Comparison of ENCODE assay signal across 9 mouse cellular contexts in the genomic region with DNA sequence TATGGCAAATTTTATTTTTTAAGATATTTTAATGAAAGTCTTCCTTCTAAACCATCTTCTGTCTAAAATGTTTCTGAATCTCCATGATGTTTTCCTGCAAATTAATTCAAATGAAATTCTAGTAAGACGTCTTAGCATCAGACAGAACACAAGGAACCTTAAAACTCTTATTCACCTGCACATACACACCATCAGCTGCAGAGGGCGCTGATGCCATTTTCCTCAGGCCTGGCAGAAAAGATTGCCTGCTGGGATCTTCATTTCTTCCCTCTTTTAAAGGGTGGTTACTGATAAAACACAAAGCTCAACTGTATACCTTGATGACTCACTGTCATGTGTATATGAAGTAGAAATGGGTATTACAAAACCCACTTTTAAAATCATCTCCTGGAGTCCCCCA. TPM values are rescaled to one million over a fixed set of nuclear protein-coding genes. Genes with fewer than 3 reads are reported as not detected.
A peak's percentile ranks its signal among the peaks of the same experiment; 100 is the strongest.
DNase-seq lines count a peak whose midpoint lies in the region; ATAC-seq lines count a peak whose summit lies in the region.
"Had no signal": no experiment of that assay in that cellular context is flagged by ENCODE, and none has a peak within 500 bp of the region (broad histone marks: within the 10 kb centered on the region; RNA-seq: fewer than 3 reads in every experiment).

No protein-coding gene starts in this region.

- H3K4me3 ChIP-seq in kidney, embryonic 16.5 days (ENCODE audit: low read length): no peak overlapping the region
- H3K4me3 ChIP-seq: liver, embryonic 13.5 days had no signal

- ATAC-seq in CD4-positive, CD25-positive, alpha-beta regulatory T cell, adult 4 months: no peak
- ATAC-seq in kidney, embryonic 16.5 days (ENCODE audit: low FRiP score, low TSS enrichment): no peak
- peak; percentile 61; the same call in 1 of the 2 replicates for ATAC-seq in megakaryocyte progenitor cell, adult 5-6 weeks (replicated peaks; ENCODE audit: poor library complexity)

- H3K4me2 ChIP-seq in kidney, embryonic 16.5 days (replicated peaks; ENCODE audit: low read depth, low read length): no peak overlapping the region
- H3K4me2 ChIP-seq: liver, embryonic 13.5 days had no signal

- no peak overlapping the region for H3K9ac ChIP-seq in kidney, embryonic 16.5 days (replicated peaks; ENCODE audit: low read length)
- H3K9ac ChIP-seq: liver, embryonic 13.5 days had no signal

- H3K4me1 ChIP-seq in kidney, embryonic 16.5 days (ENCODE audit: insufficient read depth, low read length): no peaks in the 10 kb centered on the region; the same call in 1 of the 2 replicates

- peak; percentile 46 for DNase-seq in CD4-positive, CD25-positive, alpha-beta regulatory T cell, adult 2 months (ENCODE audit: low read depth, low spot score)
- DNase-seq in kidney, adult 18-20 months: peak; percentile 35
- DNase-seq in A20 (ENCODE audit: low read depth, low spot score): peak; percentile 55
- DNase-seq in embryo, embryonic 9.5 days (ENCODE audit: extremely low spot score): peak; percentile 45
- DNase-seq in natural killer cell, adult 2 months (ENCODE audit: low spot score in 2 of 2): no peak
- DNase-seq: liver, embryonic 13.5 days had no signal

- H3K36me3 ChIP-seq in kidney, embryonic 16.5 days (ENCODE audit: insufficient read depth, low read length): no peaks in the 10 kb centered on the region
- H3K36me3 ChIP-seq: liver, embryonic 13.5 days had no signal

- H3K27ac ChIP-seq in kidney, embryonic 16.5 days (ENCODE audit: low read length): no peak overlapping the region
- H3K27ac ChIP-seq: liver, embryonic 13.5 days had no signal

- 16% methylated on average over 2 of the region's 2 CpGs for WGBS in kidney, embryonic 16.5 days

- peaks cover 9% of the 10 kb centered on the region; the same call in 1 of the 2 replicates for H3K27me3 ChIP-seq in kidney, embryonic 16.5 days (ENCODE audit: insufficient read depth, low read length)

- H3K9me3 ChIP-seq in kidney, embryonic 16.5 days (ENCODE audit: low read length): no peaks in the 10 kb centered on the region
- H3K9me3 ChIP-seq: liver, embryonic 13.5 days had no signal

RNA-seq across cellular contexts. Expression of a gene that starts 4.7 kb away (rescaled TPM):
- polyA plus RNA-seq in CD4-positive, CD25-positive, alpha-beta regulatory T cell, adult 4 months (2017; shearing (Covaris generic)): not detected
- polyA plus RNA-seq in kidney, embryonic 16.5 days (2015; fragmentation: Nextera tagmentation; extraction: Ambion mirVana): 327 and 333 TPM in 2 replicates
- 0.10 TPM in 1 of 2 replicates, not detected in the other for total RNA-seq in megakaryocyte progenitor cell, adult 5-6 weeks (2015)
- total RNA-seq in megakaryocyte progenitor cell, adult 5-6 weeks (2017): not detected in 2 replicates

RNA-seq across cellular contexts. Expression of a gene that starts 42.4 kb away (rescaled TPM):
- polyA plus RNA-seq in CD4-positive, CD25-positive, alpha-beta regulatory T cell, adult 4 months (2017; shearing (Covaris generic)): under 1 TPM in 1 of 2 experiments, not detected in 1; 0.31 TPM
- 0.27 and 0.33 TPM in 2 replicates for polyA plus RNA-seq in kidney, embryonic 16.5 days (2015; fragmentation: Nextera tagmentation; extraction: Ambion mirVana)
- total RNA-seq in megakaryocyte progenitor cell, adult 5-6 weeks (2015): 3.2 and 6.5 TPM in 2 replicates
- 4.9 and 8.6 TPM in 2 replicates for total RNA-seq in megakaryocyte progenitor cell, adult 5-6 weeks (2017)

Comparison
In these comparisons a context has a peak if more than half of its experiments do, and no peak if none do; other contexts are left out.
1. DNase-seq: peak in CD4-positive, CD25-positive, alpha-beta regulatory T cell, adult 2 months (single experiment), kidney, adult 18-20 months (single experiment), A20 (single experiment) and embryo, embryonic 9.5 days (single experiment); none in natural killer cell, adult 2 months (0 of 2).
2. RNA of a gene that starts 4.7 kb away (polyA plus RNA-seq): 327 to 333 TPM in kidney, embryonic 16.5 days; not detected in CD4-positive, CD25-positive, alpha-beta regulatory T cell, adult 4 months; every median in the first group is over 100 times any median in the second.